Comparison of ENCODE assay signal across 8 mouse cellular contexts in the genomic region with DNA sequence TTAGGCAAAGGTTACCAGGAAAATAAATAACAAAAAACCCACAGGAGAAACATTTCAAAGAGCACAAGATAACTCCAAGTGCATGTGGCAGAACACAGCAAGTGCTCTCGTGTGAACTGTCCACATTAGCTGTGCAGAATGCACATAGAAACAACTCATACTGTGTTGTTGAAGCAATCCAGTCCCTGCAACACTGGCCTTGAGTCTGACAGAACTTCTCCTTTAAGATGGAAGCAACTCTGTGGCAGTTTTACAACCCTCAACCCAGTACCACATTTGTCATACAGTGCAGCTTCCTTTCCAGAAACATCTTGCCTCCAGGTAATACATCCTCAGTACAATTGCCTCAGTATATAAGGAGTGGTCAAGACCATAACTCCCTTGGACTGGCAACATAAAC. TPM values are rescaled to one million over a fixed set of nuclear protein-coding genes. Genes with fewer than 3 reads are reported as not detected.
DNase-seq lines count a peak whose midpoint lies in the region; ATAC-seq and TF ChIP-seq lines count a peak whose summit lies in the region.

No protein-coding gene starts in this region.

- no peak for DNase-seq in left cerebral cortex, adult 2 months (ENCODE audit: extremely low spot score in 1 of 2, low spot score in 2 of 2)
- no peak for DNase-seq in left cerebral cortex, postnatal 25 days (ENCODE audit: low spot score in 2 of 2)
- DNase-seq in forebrain, embryonic 10.5 days (ENCODE audit: extremely low spot score, low spot score) = no peak
- DNase-seq in gastrocnemius, adult 8-10 months (ENCODE audit: low spot score in 2 of 2) = no peak
- no peak for DNase-seq in gastrocnemius, postnatal 4 days (ENCODE audit: low spot score in 2 of 2)
- no peak for DNase-seq in gastrocnemius, postnatal 25 days

- no peak for ATAC-seq in limb, embryonic 12.5 days (ENCODE audit: insufficient number of reproducible peaks, insufficient read depth, low FRiP score, low TSS enrichment, low read depth)
- ATAC-seq in neural tube, embryonic 13.5 days (ENCODE audit: low read depth) = no peak

- H3K4me1 ChIP-seq in forebrain, embryonic 10.5 days = peaks cover 42% of the 10 kb centered on the region
- peaks cover 40% of the 10 kb centered on the region for H3K4me1 ChIP-seq in limb, embryonic 12.5 days (replicated peaks)
- peaks cover 75% of the 10 kb centered on the region for H3K4me1 ChIP-seq in neural tube, embryonic 13.5 days (replicated peaks)

- H3K4me2 ChIP-seq in limb, embryonic 12.5 days = peak overlapping the region; percentile 99
- H3K4me2 ChIP-seq in neural tube, embryonic 13.5 days = peak overlapping the region; percentile 98

- no peak for TF ChIP-seq CTCF in left cerebral cortex, adult 2 months (IDR thresholded peaks at IDR 0.05)

- H3K36me3 ChIP-seq in forebrain, embryonic 10.5 days (replicated peaks) = peaks cover 32% of the 10 kb centered on the region
- peaks cover 25% of the 10 kb centered on the region for H3K36me3 ChIP-seq in limb, embryonic 12.5 days
- H3K36me3 ChIP-seq in neural tube, embryonic 13.5 days = 0 out of 2 replicates have a peak, but pooled peaks cover 10% of the 10 kb centered on the region

- WGBS in forebrain, embryonic 10.5 days = 88% methylated on average over 1 of the region's 1 CpGs
- 79% methylated on average over 1 of the region's 1 CpGs for WGBS in limb, embryonic 12.5 days
- WGBS in neural tube, embryonic 13.5 days = 68% methylated on average over 1 of the region's 1 CpGs

- no peaks in the 10 kb centered on the region for H3K9me3 ChIP-seq in forebrain, embryonic 10.5 days
- H3K9me3 ChIP-seq in limb, embryonic 12.5 days = no peaks in the 10 kb centered on the region
- no peaks in the 10 kb centered on the region for H3K9me3 ChIP-seq in neural tube, embryonic 13.5 days

- H3K27me3 ChIP-seq in forebrain, embryonic 10.5 days (ENCODE audit: poor library complexity, severe bottlenecking) = no peaks in the 10 kb centered on the region
- H3K27me3 ChIP-seq in limb, embryonic 12.5 days = no peaks in the 10 kb centered on the region
- no peaks in the 10 kb centered on the region for H3K27me3 ChIP-seq in neural tube, embryonic 13.5 days

- peak overlapping the region; percentile 10 for H3K27ac ChIP-seq in left cerebral cortex, adult 2 months
- H3K27ac ChIP-seq in forebrain, embryonic 10.5 days = no peak overlapping the region
- no peak overlapping the region for H3K27ac ChIP-seq in limb, embryonic 12.5 days
- no peak overlapping the region for H3K27ac ChIP-seq in neural tube, embryonic 13.5 days (replicated peaks)

- H3K4me3 ChIP-seq in left cerebral cortex, adult 2 months = peak overlapping the region; percentile 97
- H3K4me3 ChIP-seq in forebrain, embryonic 10.5 days = peak overlapping the region; percentile 85; the same call in 1 of the 2 replicates
- H3K4me3 ChIP-seq in limb, embryonic 12.5 days (replicated peaks) = peak overlapping the region; percentile 83
- H3K4me3 ChIP-seq in neural tube, embryonic 13.5 days = peak overlapping the region; percentile 90

- H3K9ac ChIP-seq in limb, embryonic 12.5 days (replicated peaks) = peak overlapping the region; percentile 93
- H3K9ac ChIP-seq in neural tube, embryonic 13.5 days = peak overlapping the region; percentile 96

- intact Hi-C loops in left cerebral cortex, adult 2 months (cut with DNase I) = no loop called here
- intact Hi-C loops in left cerebral cortex, postnatal 25 days (cut with DNase I) = no loop called here

RNA-seq across cellular contexts. Expression of a gene that starts 2.0 kb away (rescaled TPM):
- total RNA-seq in left cerebral cortex, adult 2 months (2021) = 100 to 1,000 TPM; 144 to 151 TPM
- total RNA-seq in left cerebral cortex, postnatal 25 days (2021) = 100 to 1,000 TPM; 145 to 148 TPM
- polyA plus RNA-seq in forebrain, embryonic 10.5 days (2016; fragmentation: Nextera tagmentation; extraction: Ambion mirVana) = 8.0 and 9.2 TPM in 2 replicates
- polyA plus RNA-seq in limb, embryonic 12.5 days (2016; fragmentation: Nextera tagmentation; extraction: Ambion mirVana) = 10.6 and 14.8 TPM in 2 replicates
- polyA plus RNA-seq in neural tube, embryonic 13.5 days (2015; fragmentation: Nextera tagmentation; extraction: Ambion mirVana) = 10.3 TPM in 2 replicates
- 10 to 100 TPM; 48.2 to 53.4 (median 49.4) TPM for total RNA-seq in gastrocnemius, adult 8-10 months (2022)
- total RNA-seq in gastrocnemius, postnatal 4 days (2021) = 10 to 100 TPM; 72.0 to 76.5 TPM
- total RNA-seq in gastrocnemius, postnatal 25 days (2021) = 10 to 100 TPM; 41.8 to 46.2 TPM

RNA-seq across cellular contexts. Expression of a gene that starts 25.6 kb away (rescaled TPM):
- total RNA-seq in left cerebral cortex, adult 2 months (2021) = 10 to 100 TPM; 15.4 to 20.8 TPM
- 10 to 100 TPM; 14.0 to 16.7 TPM for total RNA-seq in left cerebral cortex, postnatal 25 days (2021)
- 1.6 and 2.1 TPM in 2 replicates for polyA plus RNA-seq in forebrain, embryonic 10.5 days (2016; fragmentation: Nextera tagmentation; extraction: Ambion mirVana)
- 1.9 and 2.4 TPM in 2 replicates for polyA plus RNA-seq in limb, embryonic 12.5 days (2016; fragmentation: Nextera tagmentation; extraction: Ambion mirVana)
- polyA plus RNA-seq in neural tube, embryonic 13.5 days (2015; fragmentation: Nextera tagmentation; extraction: Ambion mirVana) = 2.4 and 3.5 TPM in 2 replicates
- 1 to 10 TPM; 1.4 to 2.3 (median 2.0) TPM for total RNA-seq in gastrocnemius, adult 8-10 months (2022)
- 1 to 10 TPM; 7.0 to 7.8 TPM for total RNA-seq in gastrocnemius, postnatal 4 days (2021)
- total RNA-seq in gastrocnemius, postnatal 25 days (2021) = 1 to 10 TPM; 2.4 to 3.0 TPM

RNA-seq across cellular contexts. Expression of a gene that starts 28.1 kb away (rescaled TPM):
- total RNA-seq in left cerebral cortex, adult 2 months (2021) = 100 to 1,000 TPM in 1 of 2 experiments, 10 to 100 TPM in 1; 99.9 to 102 TPM
- 100 to 1,000 TPM in 1 of 2 experiments, 10 to 100 TPM in 1; 91.8 to 105 TPM for total RNA-seq in left cerebral cortex, postnatal 25 days (2021)
- polyA plus RNA-seq in forebrain, embryonic 10.5 days (2016; fragmentation: Nextera tagmentation; extraction: Ambion mirVana) = 135 and 137 TPM in 2 replicates
- 107 and 111 TPM in 2 replicates for polyA plus RNA-seq in limb, embryonic 12.5 days (2016; fragmentation: Nextera tagmentation; extraction: Ambion mirVana)
- polyA plus RNA-seq in neural tube, embryonic 13.5 days (2015; fragmentation: Nextera tagmentation; extraction: Ambion mirVana) = 121 and 136 TPM in 2 replicates
- 10 to 100 TPM; 23.4 to 28.8 (median 24.4) TPM for total RNA-seq in gastrocnemius, adult 8-10 months (2022)
- 10 to 100 TPM; 25.7 to 27.8 TPM for total RNA-seq in gastrocnemius, postnatal 4 days (2021)
- 10 to 100 TPM; 21.8 to 23.1 TPM for total RNA-seq in gastrocnemius, postnatal 25 days (2021)

RNA-seq across cellular contexts. Expression of a gene that starts 33.6 kb away (rescaled TPM):
- 100 to 1,000 TPM; 425 to 440 TPM for total RNA-seq in left cerebral cortex, adult 2 months (2021)
- total RNA-seq in left cerebral cortex, postnatal 25 days (2021) = 100 to 1,000 TPM; 394 to 407 TPM
- 2.2 TPM in 2 replicates for polyA plus RNA-seq in forebrain, embryonic 10.5 days (2016; fragmentation: Nextera tagmentation; extraction: Ambion mirVana)
- polyA plus RNA-seq in limb, embryonic 12.5 days (2016; fragmentation: Nextera tagmentation; extraction: Ambion mirVana) = 2.4 and 3.6 TPM in 2 replicates
- 5.9 and 6.2 TPM in 2 replicates for polyA plus RNA-seq in neural tube, embryonic 13.5 days (2015; fragmentation: Nextera tagmentation; extraction: Ambion mirVana)
- under 1 TPM; 0.13 to 0.49 (median 0.39) TPM for total RNA-seq in gastrocnemius, adult 8-10 months (2022)
- total RNA-seq in gastrocnemius, postnatal 4 days (2021) = 1 to 10 TPM; 6.7 to 7.3 TPM
- total RNA-seq in gastrocnemius, postnatal 25 days (2021) = 1 to 10 TPM; 1.4 to 1.7 TPM

RNA-seq across cellular contexts. Expression of a gene that starts 53.0 kb away (rescaled TPM):
- total RNA-seq in left cerebral cortex, adult 2 months (2021) = under 1 TPM; 0.35 to 0.43 TPM
- total RNA-seq in left cerebral cortex, postnatal 25 days (2021) = under 1 TPM; 0.46 to 0.71 TPM
- 0.06 TPM in 1 of 2 replicates, not detected in the other for polyA plus RNA-seq in forebrain, embryonic 10.5 days (2016; fragmentation: Nextera tagmentation; extraction: Ambion mirVana)
- not detected in 2 replicates for polyA plus RNA-seq in limb, embryonic 12.5 days (2016; fragmentation: Nextera tagmentation; extraction: Ambion mirVana)
- 0.26 and 0.31 TPM in 2 replicates for polyA plus RNA-seq in neural tube, embryonic 13.5 days (2015; fragmentation: Nextera tagmentation; extraction: Ambion mirVana)
- not detected for total RNA-seq in gastrocnemius, adult 8-10 months (2022)
- total RNA-seq in gastrocnemius, postnatal 4 days (2021) = not detected
- total RNA-seq in gastrocnemius, postnatal 25 days (2021) = not detected
